Mouse (Mus musculus) neural tube, embryonic 11.5 days (tissue): ENCODE results near the gene Cldn20. TPM values are rescaled to one million over a fixed set of nuclear protein-coding genes. Genes with fewer than 3 reads are reported as not detected.

Experiments
- ATAC-seq: fragments of 200-750 bp; cut with Nextera tagmentation; 2 replicates; pipeline ENCODE4 v1.8.0; 2017; ENCODE audit warnings: moderate number of reproducible peaks, mild to moderate bottlenecking, moderate TSS enrichment, moderate library complexity; ENCODE audit not compliant: insufficient read depth, low FRiP score, low TSS enrichment
- DNase-seq: peaks from one replicate; pipeline ENCODE4 v3.0.0-alpha.2; 2015; ENCODE audit warnings: low spot score
- H3K27ac ChIP-seq: fragments of 300-500 bp; sonication (generic); 2 replicates; pipeline ENCODE4 v1.5.1; 2014; ENCODE audit warnings: low read depth, mild to moderate bottlenecking, low read length
- H3K27me3 ChIP-seq: fragments of 300-500 bp; sonication (generic); 2 replicates; pipeline ENCODE4 v1.6.1; 2014; ENCODE audit warnings: mild to moderate bottlenecking, low read length, mixed read lengths; ENCODE audit not compliant: control insufficient read depth, insufficient read depth
- H3K36me3 ChIP-seq: fragments of 300-500 bp; sonication (generic); 2 replicates; pipeline ENCODE4 v1.6.1; 2014; ENCODE audit warnings: mild to moderate bottlenecking, low read length, moderate library complexity, mixed read lengths; ENCODE audit not compliant: control insufficient read depth, insufficient read depth
- H3K4me1 ChIP-seq: fragments of 300-500 bp; sonication (generic); 2 replicates; pipeline ENCODE4 v1.6.1; 2014; ENCODE audit warnings: low read length, mixed read lengths; ENCODE audit not compliant: control insufficient read depth, insufficient read depth
- H3K4me2 ChIP-seq: fragments of 300-500 bp; sonication (generic); 2 replicates; pipeline ENCODE4 v1.6.1; 2014; ENCODE audit warnings: low read depth, mild to moderate bottlenecking, moderate library complexity
- H3K4me3 ChIP-seq: fragments of 300-500 bp; sonication (generic); 2 replicates; pipeline ENCODE4 v1.5.1; 2014; ENCODE audit warnings: low read depth, low read length
- H3K9ac ChIP-seq: fragments of 300-500 bp; sonication (generic); 2 replicates; pipeline ENCODE4 v1.6.1; 2014; ENCODE audit warnings: mild to moderate bottlenecking, low read length
- H3K9me3 ChIP-seq: fragments of 300-500 bp; sonication (generic); 2 replicates; pipeline ENCODE4 v1.6.1; 2016; ENCODE audit warnings: low read length; ENCODE audit not compliant: control insufficient read depth
- WGBS: fragments of 180-500 bp; shearing (Covaris S2); extraction: QIAGEN DNeasy Blood & Tissue Kit; methylation state at CpG from one replicate; pipeline ENCODE4 v1.1.7; 2014; 5-methylcytosine and 5-hydroxymethylcytosine counted together
- polyA plus RNA-seq: library from polyadenylated mRNA; unstranded; fragments of >200 nt; fragmentation: Nextera tagmentation; extraction: Ambion mirVana; gene quantifications from 2 replicates; pipeline ENCODE4 v1.2.1, GENCODE M21; 2014

Gene Cldn20
- polyA plus RNA-seq, 1 experiment from 2014 or later: not detected

DNA sequence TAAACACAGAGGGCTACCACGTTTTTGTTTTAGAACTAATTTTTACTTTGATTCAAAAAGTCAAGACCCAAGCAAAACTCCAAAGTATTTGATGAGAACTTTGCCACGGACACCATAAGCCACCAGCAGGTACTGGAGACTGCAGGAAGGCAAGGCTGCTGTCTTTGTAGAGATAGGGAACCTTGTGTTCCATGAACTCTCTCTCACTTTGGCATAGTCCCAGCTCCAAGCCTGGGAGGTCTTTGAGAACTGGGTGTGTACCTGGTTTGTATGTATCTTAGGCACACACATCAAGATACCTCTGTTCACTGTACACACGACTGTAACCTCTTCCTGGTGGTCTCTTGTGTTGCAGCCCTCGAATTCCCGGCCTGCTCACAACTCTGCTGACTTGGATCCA lies 18.0 kb upstream of the Cldn20 start:
- Histone ChIP-seq H3K9ac (no peak overlapping the region), H3K9me3 (no peaks in the 10 kb centered on the region), H3K4me2 (no peak overlapping the region), H3K4me3 (no peak overlapping the region), H3K27me3 (no peaks in the 10 kb centered on the region), H3K4me1 (no peaks in the 10 kb centered on the region), H3K27ac (no peak overlapping the region), H3K36me3 (no peaks in the 10 kb centered on the region)
- no peak for DNase-seq
- WGBS: 88% methylated on average over 5 of the region's 5 CpGs
- no peak for ATAC-seq

- no peak for DNase-seq
- H3K9me3 ChIP-seq: no peaks in the 10 kb centered on the region
- no peak overlapping the region for H3K9ac ChIP-seq
- no peaks in the 10 kb centered on the region for H3K27me3 ChIP-seq
- ATAC-seq: no peak
- no peaks in the 10 kb centered on the region for H3K36me3 ChIP-seq
- no peak overlapping the region for H3K4me2 ChIP-seq
- no peaks in the 10 kb centered on the region for H3K4me1 ChIP-seq
- no peak overlapping the region for H3K4me3 ChIP-seq
- no peak overlapping the region for H3K27ac ChIP-seq
- WGBS: 91% methylated on average over 8 of the region's 8 CpGs
Observed at GRCm38 (mm10) chr17:3515851-3516250, 16.5 kb upstream of the Cldn20 start.

GRCm38 (mm10) chr17:3516406-3516805 lies 15.9 kb upstream of the Cldn20 start:
- H3K9ac ChIP-seq: no peak overlapping the region
- no peak overlapping the region for H3K27ac ChIP-seq
- H3K9me3 ChIP-seq: no peaks in the 10 kb centered on the region
- no peaks in the 10 kb centered on the region for H3K36me3 ChIP-seq
- no peak overlapping the region for H3K4me2 ChIP-seq
- WGBS: 40% methylated on average over 9 of the region's 9 CpGs
- ATAC-seq (no peak), DNase-seq (no peak)
- no peaks in the 10 kb centered on the region for H3K4me1 ChIP-seq
- H3K4me3 ChIP-seq: no peak overlapping the region
- H3K27me3 ChIP-seq: no peaks in the 10 kb centered on the region

DNA sequence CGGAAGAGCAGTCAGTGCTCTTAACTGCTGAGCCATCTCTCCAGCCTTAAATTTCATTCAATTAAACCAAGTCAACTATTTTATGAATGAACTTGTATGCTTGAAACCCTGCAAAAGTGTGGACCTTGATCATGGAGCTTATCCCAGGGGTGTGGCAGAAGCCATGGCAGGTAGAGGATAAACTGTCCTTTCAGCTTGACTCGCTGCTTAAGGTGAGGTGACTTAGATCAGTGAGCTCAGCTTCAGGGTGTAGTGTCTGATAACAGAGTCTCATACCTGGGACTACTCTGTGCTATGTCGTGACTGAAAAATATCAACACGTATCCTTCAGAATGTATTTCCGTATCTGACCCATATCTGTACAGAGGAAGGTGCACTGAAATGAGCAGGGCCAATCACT lies 12.0 kb upstream of the Cldn20 start:
- no peaks in the 10 kb centered on the region for H3K27me3 ChIP-seq
- H3K27ac ChIP-seq: no peak overlapping the region
- no peaks in the 10 kb centered on the region for H3K9me3 ChIP-seq
- WGBS: 97% methylated on average over 5 of the region's 5 CpGs
- H3K36me3 ChIP-seq: no peaks in the 10 kb centered on the region
- no peak overlapping the region for H3K4me2 ChIP-seq
- H3K4me1 ChIP-seq: no peaks in the 10 kb centered on the region
- DNase-seq (no peak), ATAC-seq (no peak)
- no peak overlapping the region for H3K4me3 ChIP-seq
- no peak overlapping the region for H3K9ac ChIP-seq

- H3K27me3 ChIP-seq: no peaks in the 10 kb centered on the region
- H3K9ac ChIP-seq: no peak overlapping the region
- no peak overlapping the region for H3K4me2 ChIP-seq
- H3K36me3 ChIP-seq: no peaks in the 10 kb centered on the region
- no peak overlapping the region for H3K27ac ChIP-seq
- WGBS: 86% methylated on average over 6 of the region's 6 CpGs
- no peaks in the 10 kb centered on the region for H3K9me3 ChIP-seq
- ATAC-seq (no peak), DNase-seq (no peak)
- no peak overlapping the region for H3K4me3 ChIP-seq
- H3K4me1 ChIP-seq: no peaks in the 10 kb centered on the region
Observed at GRCm38 (mm10) chr17:3527841-3528471, 4.4 kb upstream of the Cldn20 start.

DNA sequence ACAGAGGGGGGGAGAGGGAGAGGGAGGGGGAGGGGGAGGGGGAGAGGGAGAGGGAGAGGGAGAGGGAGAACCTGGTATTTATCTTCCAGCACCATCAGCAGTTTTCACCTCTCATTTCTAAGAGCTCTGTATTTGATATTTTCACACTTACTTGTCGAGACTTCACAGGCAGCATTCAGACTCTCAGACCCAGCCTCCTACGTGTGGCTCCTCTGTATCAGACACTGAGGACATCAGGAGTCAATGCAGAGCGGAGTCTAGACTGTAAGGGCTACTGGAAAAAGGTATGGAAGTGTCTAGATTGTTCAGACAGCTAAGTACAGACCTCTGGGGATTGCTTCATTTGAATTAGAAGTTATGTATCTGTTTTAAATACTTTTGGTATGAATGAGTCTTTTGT lies 2.8 kb upstream of the Cldn20 start:
- ATAC-seq (no peak), DNase-seq (no peak)
- H3K9ac ChIP-seq: no peak overlapping the region
- H3K4me3 ChIP-seq: no peak overlapping the region
- no peaks in the 10 kb centered on the region for H3K36me3 ChIP-seq
- H3K27me3 ChIP-seq: no peaks in the 10 kb centered on the region
- no peak overlapping the region for H3K4me2 ChIP-seq
- no peak overlapping the region for H3K27ac ChIP-seq
- H3K4me1 ChIP-seq: no peaks in the 10 kb centered on the region
- WGBS: 77% methylated on average over 3 of the region's 3 CpGs
- H3K9me3 ChIP-seq: no peaks in the 10 kb centered on the region

DNA sequence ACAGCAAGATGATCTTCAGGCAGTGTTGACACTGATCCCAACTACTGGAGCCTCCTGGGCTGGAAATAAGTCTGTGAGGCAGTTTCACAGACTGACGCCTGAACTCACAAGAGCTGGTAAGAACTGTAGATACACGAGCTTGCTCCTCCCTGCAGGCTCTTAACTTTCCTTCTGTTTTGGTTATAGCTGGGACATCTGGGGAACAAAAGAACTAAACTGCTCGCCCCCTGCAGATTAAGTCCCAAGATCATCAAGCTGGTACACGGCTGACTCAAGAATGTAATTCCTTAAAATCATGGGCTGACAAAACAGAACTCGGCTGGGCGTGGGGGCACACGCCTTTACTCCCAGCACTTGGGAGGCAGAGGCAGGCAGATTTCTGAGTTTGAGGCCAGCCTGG lies 1.8 kb upstream of the Cldn20 start:
- Histone ChIP-seq H3K27me3 (no peaks in the 10 kb centered on the region), H3K4me1 (no peaks in the 10 kb centered on the region), H3K4me3 (no peak overlapping the region), H3K9ac (no peak overlapping the region), H3K27ac (no peak overlapping the region), H3K36me3 (no peaks in the 10 kb centered on the region), H3K4me2 (no peak overlapping the region), H3K9me3 (no peaks in the 10 kb centered on the region)
- ATAC-seq: no peak
- 71% methylated on average over 7 of the region's 7 CpGs for WGBS
- no peak for DNase-seq

GRCm38 (mm10) chr17:3531641-3532040 lies 713 bp upstream of the Cldn20 start:
- DNase-seq (no peak), ATAC-seq (no peak)
- H3K4me3 ChIP-seq: no peak overlapping the region
- 93% methylated on average over 1 of the region's 1 CpGs for WGBS
- H3K4me1 ChIP-seq: no peaks in the 10 kb centered on the region
- no peaks in the 10 kb centered on the region for H3K9me3 ChIP-seq
- H3K27me3 ChIP-seq: no peaks in the 10 kb centered on the region
- H3K9ac ChIP-seq: no peak overlapping the region
- no peaks in the 10 kb centered on the region for H3K36me3 ChIP-seq
- no peak overlapping the region for H3K4me2 ChIP-seq
- H3K27ac ChIP-seq: no peak overlapping the region

GRCm38 (mm10) chr17:3533425-3533824 lies 1.1 kb downstream of the Cldn20 start:
- no peak overlapping the region for H3K27ac ChIP-seq

More at GRCm38 (mm10) chr17:3533425-3533824, 1.1 kb downstream of the Cldn20 start:
- ATAC-seq (no peak), DNase-seq (peak; percentile 35)
- Histone ChIP-seq H3K27me3 (no peaks in the 10 kb centered on the region), H3K4me3 (no peak overlapping the region), H3K4me2 (no peak overlapping the region), H3K9me3 (no peaks in the 10 kb centered on the region), H3K36me3 (no peaks in the 10 kb centered on the region), H3K9ac (no peak overlapping the region), H3K4me1 (no peaks in the 10 kb centered on the region)
- WGBS: 17% methylated on average over 1 of the region's 1 CpGs
